Mouse (Mus musculus) E14TG2a.4 (cell line): ENCODE results near the gene Cldn22.

Experiments
- H3K27me3 ChIP-seq: 2 replicates; pipeline ENCODE4 v1.6.1; 2014; ENCODE audit warnings: low read length, control low read depth; ENCODE audit not compliant: insufficient read depth
- H3K36me3 ChIP-seq: 2 replicates; pipeline ENCODE4 v1.6.1; 2014; ENCODE audit warnings: low read length, control low read depth; ENCODE audit not compliant: insufficient read depth
- H3K4me1 ChIP-seq: replicated peaks from 2 replicates; pipeline ENCODE4 v1.6.1; 2014; ENCODE audit warnings: low read depth, low read length, control low read depth
- H3K4me3 ChIP-seq: replicated peaks from 2 replicates; pipeline ENCODE4 v1.5.1; 2014; ENCODE audit warnings: mild to moderate bottlenecking, low read length
- H3K9me3 ChIP-seq: 2 replicates; pipeline ENCODE4 v1.6.1; 2014; ENCODE audit warnings: low read length, control low read depth
- CTCF ChIP-seq: conservative IDR thresholded peaks from 2 replicates; pipeline ENCODE4 v1.5.1; 2014; ENCODE audit warnings: low read length
- NANOG ChIP-seq: IDR thresholded peaks from 2 replicates; pipeline ENCODE4 v1.6.1; 2014; ENCODE audit warnings: borderline replicate concordance, low read length, mixed read lengths
- POU5F1 ChIP-seq: IDR thresholded peaks from 2 replicates; pipeline ENCODE4 v1.6.1; 2014; ENCODE audit warnings: low read length, borderline replicate concordance

The Cldn22 gene

DNA sequence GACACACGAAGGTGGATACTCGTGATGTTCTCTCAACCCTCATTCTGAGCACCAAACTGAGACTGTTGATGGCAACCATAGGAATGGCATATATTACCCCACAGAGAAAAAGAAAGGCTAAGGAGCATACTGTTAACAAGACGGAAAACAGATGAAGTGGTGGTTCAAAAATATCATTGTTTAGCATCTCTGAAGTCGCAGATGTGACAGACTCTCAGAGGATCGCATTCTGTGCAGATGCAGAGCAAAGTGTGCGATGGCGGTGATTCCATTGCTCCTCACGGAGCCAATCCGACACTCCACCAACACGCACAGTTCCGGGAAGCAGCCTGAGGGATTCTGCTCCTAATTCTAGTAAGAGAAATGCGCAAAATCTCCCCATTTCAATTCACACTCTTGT is 35.0 kb downstream of the Cldn22 start:
- Histone ChIP-seq H3K4me1 (peaks cover 16% of the 10 kb centered on the region), H3K4me3 (no peak overlapping the region), H3K36me3 (peaks cover 45% of the 10 kb centered on the region), H3K9me3 (no peaks in the 10 kb centered on the region), H3K27me3 (no peaks in the 10 kb centered on the region)
- TF ChIP-seq CTCF (no peak), NANOG (no peak), POU5F1 (no peak)

DNA sequence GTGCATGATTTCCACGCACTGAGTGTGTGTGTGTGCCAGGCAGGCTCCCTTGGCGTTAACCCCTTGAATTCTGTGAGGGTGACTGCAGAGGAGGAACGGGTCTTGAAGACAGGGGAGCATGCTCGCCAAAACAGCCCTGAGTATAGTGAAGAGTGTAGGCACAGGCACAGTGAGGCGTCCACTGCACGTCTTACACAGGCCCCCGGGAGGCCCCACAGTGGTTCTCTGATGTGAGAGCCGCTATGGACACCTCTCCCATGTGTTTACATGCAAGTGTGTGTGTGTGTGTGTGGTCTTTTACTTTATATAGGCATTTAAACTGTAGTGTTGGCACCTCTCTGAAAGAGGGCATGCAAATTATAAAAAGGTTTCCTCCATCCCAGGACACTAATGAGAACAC is 42.3 kb downstream of the Cldn22 start:
- no peaks in the 10 kb centered on the region for H3K27me3 ChIP-seq
- no peak for TF ChIP-seq NANOG
- TF ChIP-seq POU5F1 = no peak
- peaks cover 68% of the 10 kb centered on the region for H3K36me3 ChIP-seq
- H3K4me1 ChIP-seq = peaks cover 4% of the 10 kb centered on the region; the same call in 1 of the 2 replicates
- H3K9me3 ChIP-seq = no peaks in the 10 kb centered on the region
- H3K4me3 ChIP-seq = no peak overlapping the region

DNA sequence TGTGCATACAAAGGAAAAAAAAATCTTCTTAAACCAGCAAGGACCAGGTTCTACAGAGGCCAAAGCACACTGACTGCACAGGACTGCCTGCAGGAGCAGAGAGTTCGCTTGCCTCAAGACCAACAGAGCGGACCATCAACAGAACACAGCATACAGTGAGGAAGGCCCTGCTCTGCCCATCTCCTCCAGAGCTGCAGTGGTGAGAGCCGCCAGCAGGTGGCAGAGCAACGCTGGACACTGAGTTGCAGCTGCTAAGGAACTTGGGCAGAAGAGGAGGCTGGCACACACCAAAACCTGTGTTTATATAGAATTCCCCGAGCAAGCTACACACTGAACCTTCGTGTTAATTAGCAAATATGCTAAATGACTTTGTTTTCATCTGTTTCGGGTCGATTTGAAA is 42.8 kb downstream of the Cldn22 start:
- TF ChIP-seq CTCF (peak; percentile 87), NANOG (no peak)
- H3K36me3 ChIP-seq = peaks cover 69% of the 10 kb centered on the region

DNA sequence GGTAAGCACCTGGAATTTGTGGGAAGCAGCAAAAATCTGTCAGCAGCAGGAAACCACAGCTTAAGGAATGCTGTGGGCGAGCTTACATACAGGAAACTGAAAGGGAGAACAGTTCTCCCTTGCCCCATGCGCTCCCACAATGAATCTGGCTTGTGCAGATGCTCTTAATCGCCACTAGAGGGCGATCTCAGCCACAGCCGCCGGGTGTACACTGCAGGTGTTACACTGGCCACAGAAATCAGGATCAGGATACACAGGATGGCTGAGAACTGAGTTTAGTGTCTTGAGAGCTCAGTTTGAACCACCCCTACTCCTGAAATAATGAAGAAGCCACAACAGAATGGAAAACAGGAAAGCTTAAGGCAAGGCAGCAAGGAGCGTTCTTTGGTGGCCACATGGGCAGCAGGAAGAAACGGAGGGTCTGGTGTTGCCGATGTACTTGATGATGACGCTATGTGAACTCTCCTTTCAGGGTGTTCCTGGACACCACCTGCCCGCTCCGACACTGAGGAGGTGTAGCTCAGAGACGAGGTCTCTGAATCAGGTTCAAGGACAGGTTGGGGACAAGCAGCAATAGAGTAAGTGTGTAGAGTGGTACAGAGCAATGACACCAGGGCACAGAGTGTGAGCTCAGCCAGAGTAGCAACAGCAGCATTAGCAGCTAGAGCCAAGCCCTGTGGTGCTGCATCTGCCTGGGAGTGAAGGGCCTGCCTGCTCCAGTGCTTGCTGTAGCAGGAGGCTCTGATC is 48.3 kb downstream of the Cldn22 start:
- no peak overlapping the region for H3K4me3 ChIP-seq
- no peaks in the 10 kb centered on the region for H3K9me3 ChIP-seq
- no peak for TF ChIP-seq NANOG
- peak; percentile 97 for TF ChIP-seq CTCF
- TF ChIP-seq POU5F1 = no peak
- no peaks in the 10 kb centered on the region for H3K27me3 ChIP-seq
- H3K36me3 ChIP-seq = peaks cover 67% of the 10 kb centered on the region
- peaks cover 8% of the 10 kb centered on the region for H3K4me1 ChIP-seq

More for the DNA sequence above, 42.8 kb downstream of the Cldn22 start:
- no peaks in the 10 kb centered on the region for H3K9me3 ChIP-seq
- H3K4me1 ChIP-seq = peaks cover 4% of the 10 kb centered on the region; the same call in 1 of the 2 replicates
- no peaks in the 10 kb centered on the region for H3K27me3 ChIP-seq
- H3K4me3 ChIP-seq = no peak overlapping the region

DNA sequence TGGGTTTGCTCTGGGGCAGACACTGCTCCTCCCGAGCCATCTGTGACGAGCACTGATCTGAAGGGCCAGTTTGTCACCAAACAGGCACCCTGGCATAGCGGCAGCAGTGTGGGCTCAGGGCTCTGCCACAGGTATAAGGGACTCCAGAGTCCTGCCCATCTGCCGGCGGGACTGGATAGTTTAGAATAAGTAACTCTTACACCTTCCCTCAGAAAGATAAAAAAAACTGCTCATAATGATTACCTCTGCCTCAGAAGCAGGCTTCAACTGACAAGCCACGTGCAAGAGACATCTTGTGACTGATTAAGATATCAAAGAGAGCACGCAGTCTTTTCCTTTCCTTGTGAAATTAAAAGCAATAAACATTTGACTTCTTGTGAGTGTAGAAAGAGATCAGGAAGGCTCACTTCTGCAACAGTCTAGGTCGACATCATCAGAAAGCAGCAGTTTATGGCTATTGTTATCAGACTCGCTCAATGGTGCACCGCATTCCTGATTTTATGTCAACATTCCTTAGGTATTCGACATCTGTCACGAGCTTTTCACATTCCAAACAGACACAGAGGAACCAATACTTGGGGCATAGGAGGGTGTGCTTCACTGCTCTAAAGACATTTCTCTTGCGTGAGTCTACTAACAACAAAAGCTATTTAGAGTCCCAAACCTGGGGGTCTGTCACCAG is 50.4 kb downstream of the Cldn22 start:
- peaks cover 64% of the 10 kb centered on the region for H3K36me3 ChIP-seq
- H3K9me3 ChIP-seq = no peaks in the 10 kb centered on the region
- no peaks in the 10 kb centered on the region for H3K27me3 ChIP-seq
- peaks cover 8% of the 10 kb centered on the region for H3K4me1 ChIP-seq
- TF ChIP-seq POU5F1 = no peak
- TF ChIP-seq CTCF = no peak
- no peak for TF ChIP-seq NANOG
- H3K4me3 ChIP-seq = no peak overlapping the region
